Mouse (Mus musculus) layer of hippocampus, adult 8-10 months (tissue): ENCODE measurements around the gene Oit3. TPM values are rescaled to one million over a fixed set of nuclear protein-coding genes. Genes with fewer than 3 reads are reported as not detected.

ENCODE experiments used
- DNase-seq, 2 experiments: peaks; one replicate each; pipeline ENCODE4 v3.0.0; 2022; ENCODE audit warnings: low spot score in 2 of 2
- total RNA-seq, 4 experiments: library from RNA; stranded (reverse); gene quantifications; 2 replicates each; pipeline ENCODE4 v1.2.4; 2022

Oit3 gene
- under 1 TPM in 1 of 4 experiments, not detected in 3; 0.31 TPM for total RNA-seq

- DNase-seq, result no peak
These were observed at the start of gene Oit3 for GRCm38 (mm10) chr10:59441735-59442134. TSS of gene Oit3 (minus strand) at chr10:59441778.

- no peak for DNase-seq
These were observed 49.3 kb upstream of the Oit3 start for GRCm38 (mm10) chr10:59490920-59491319.

GRCm38 (mm10) chr10:59489411-59489810 lies 47.8 kb upstream of the Oit3 start:
- no peak for DNase-seq

DNA sequence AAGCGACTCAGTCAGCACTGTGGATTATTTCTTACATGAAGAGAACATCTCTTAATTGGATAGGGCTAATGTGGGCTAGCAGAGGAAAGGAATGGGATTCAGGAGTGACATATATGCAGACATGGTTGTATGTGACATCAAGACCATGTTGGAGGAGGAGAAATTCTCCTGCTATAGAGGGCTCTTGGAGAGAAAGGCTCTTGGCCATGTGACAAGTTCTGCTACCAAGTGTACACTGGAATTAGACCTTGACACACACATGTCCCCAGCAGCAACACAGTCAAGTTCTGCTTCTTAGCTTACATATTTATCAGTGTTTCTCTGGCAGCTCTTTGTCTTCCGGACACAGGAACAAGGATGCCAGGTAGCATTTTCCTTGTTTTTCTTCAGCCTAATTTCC lies 45.8 kb upstream of the Oit3 start:
- no peak for DNase-seq

DNA sequence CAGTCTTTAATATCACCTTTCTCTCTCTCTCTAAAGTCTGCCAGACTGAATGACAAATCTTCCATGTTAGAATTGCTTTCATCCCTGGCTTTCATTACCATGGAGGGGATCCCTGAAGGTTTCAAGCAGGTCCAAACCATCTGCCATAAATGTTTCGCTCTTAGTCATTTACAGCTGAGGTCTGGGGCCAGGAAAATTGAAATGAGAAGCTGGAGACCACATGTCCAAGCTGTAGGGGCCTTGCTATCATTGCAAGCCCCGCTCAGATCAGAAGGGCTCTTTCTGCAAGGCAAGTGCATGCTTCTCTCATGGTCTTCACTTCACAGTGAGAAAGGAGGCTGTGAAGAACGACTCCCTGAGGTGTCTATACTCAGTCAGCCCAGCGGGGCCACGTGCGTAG lies 42.7 kb upstream of the Oit3 start:
- DNase-seq, result no peak

DNA sequence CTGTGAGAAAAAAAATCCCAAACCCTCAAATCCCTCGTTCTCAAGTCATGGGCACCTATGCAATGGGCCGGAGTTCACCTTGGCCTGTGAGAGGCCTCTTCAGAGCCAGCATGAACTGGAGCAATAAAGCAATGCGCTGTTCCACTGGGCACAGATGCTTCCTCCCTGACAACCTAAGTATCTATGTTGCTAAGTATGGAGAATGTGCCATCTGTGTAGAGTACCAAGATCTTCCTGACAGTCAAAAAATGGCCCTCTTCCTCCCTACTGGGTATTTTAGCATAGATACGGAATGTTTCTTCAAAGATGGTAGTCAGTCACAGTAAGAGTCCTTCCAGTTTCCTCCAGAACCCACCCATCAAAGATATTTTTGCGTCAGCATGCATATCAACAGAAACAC lies 39.8 kb upstream of the Oit3 start:
- DNase-seq, result no peak

DNA sequence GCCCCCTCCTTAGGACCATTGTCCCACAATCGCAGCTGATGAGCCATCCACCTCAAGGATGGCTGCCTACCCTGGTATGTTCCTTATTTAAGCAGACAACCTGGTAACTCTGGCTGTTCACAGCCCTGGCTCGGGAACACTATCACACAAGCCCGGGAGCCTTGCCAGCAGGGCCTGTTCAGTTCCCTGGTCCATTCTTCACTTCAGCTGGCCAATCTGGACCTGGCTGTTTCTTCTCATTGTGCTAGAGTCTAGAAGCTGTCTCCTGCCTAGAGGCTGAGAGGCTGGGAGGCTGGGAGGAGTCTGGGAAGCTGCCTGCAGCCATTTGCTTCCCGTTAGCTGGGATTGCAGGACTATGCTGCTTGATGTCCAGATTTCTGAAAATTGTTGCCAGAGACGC lies 28.9 kb upstream of the Oit3 start:
- DNase-seq, result peak in 1 of 2 experiments; percentile 36

DNA sequence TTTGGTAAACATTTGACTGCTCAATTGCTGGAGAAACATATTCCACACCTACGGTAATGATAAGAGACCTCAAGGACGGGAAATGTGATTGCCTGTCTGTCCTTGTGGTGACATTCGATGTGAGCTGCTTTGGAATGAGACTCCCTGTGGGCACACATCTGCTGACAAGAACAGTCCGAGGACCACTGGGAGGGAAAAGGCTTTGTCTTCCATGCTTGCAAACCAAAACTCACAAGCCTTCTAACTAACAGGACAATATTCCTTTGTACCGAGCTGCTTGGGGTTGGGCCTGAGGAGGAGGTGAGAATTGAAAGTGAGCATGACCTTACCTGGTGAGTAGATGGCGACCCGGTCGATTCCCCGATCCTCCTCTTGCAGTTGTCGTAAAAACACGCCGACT lies 25.7 kb upstream of the Oit3 start:
- no peak for DNase-seq

- no peak for DNase-seq
These were observed 25.0 kb upstream of the Oit3 start for GRCm38 (mm10) chr10:59466626-59467025.

DNA sequence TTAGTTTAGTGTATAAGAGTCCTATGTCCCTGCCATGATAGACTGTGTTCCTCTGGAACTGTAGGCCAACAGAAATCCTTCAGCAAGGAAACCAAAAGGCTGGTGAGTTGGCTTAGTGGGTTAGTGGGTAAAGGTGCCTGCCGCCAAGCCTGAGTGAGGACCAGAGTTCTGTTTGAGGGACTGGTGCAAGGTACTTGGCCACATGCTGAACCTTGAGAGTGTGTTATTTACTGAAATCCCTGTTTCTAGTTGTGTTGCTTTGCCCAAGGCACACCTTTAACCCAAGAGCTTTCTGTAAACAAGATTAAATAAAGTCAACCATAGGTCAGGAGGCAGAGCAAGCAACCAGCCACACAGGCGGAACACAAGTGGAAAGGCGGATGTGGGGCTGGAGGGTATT lies 24.0 kb upstream of the Oit3 start:
- no peak for DNase-seq

GRCm38 (mm10) chr10:59462307-59462706 lies 20.7 kb upstream of the Oit3 start:
- DNase-seq, result no peak

- peak; percentile 29 to 48 for DNase-seq
These were observed 18.2 kb upstream of the Oit3 start for GRCm38 (mm10) chr10:59459767-59460166.

GRCm38 (mm10) chr10:59454631-59455030 lies 13.1 kb upstream of the Oit3 start:
- DNase-seq, result no peak

GRCm38 (mm10) chr10:59451839-59452238 lies 10.3 kb upstream of the Oit3 start:
- DNase-seq, result no peak

- no peak for DNase-seq
These were observed 6.0 kb upstream of the Oit3 start for GRCm38 (mm10) chr10:59447546-59447945.

DNA sequence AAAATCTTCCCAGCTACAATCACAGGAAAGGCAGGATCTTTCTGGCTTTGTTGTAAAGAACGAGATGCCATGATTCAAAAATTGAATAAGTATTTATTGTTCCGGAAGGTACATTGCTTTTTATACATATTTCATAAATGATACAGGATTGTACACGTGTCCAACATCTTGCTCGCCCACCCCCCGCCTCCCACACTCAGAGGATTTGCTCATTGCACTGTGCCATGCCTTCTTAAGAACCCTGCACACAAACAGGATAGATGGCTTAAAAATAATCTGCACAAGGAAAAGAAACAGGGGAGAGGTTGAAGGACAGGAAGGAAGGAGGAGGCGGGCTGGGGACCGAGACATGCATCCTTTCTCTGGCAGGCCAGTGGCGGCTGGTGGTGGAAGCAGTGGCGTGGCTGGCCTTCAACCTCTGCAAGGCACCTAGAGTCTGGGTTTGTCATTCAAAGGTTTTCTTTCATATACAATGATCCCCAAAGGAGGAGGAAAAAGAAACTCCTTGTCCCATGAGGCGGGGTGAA lies 5.4 kb upstream of the Oit3 start:
- DNase-seq, result no peak

GRCm38 (mm10) chr10:59444635-59445034 lies 3.1 kb upstream of the Oit3 start:
- DNase-seq, result no peak

GRCm38 (mm10) chr10:59444106-59444505 lies 2.5 kb upstream of the Oit3 start:
- DNase-seq, result no peak

DNA sequence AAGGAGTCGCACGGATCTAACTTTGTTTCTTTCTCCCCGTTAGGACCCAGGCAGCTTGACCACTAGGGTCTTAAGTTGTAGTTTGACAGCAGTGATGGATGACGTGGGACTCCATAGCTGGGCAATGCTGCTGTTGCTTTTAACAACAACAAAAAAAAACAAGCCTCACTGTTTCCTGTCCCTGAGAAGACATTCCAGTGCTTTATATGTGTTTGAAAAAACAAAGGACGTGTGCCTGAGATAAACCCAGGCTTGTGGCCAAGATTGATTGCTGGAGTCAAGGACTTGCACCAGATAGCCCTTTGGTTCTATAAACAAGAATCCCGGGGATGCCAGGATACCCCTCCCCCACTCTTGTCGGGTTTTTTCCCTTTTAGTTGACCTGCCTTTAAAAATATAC lies 1.6 kb upstream of the Oit3 start:
- no peak for DNase-seq

DNA sequence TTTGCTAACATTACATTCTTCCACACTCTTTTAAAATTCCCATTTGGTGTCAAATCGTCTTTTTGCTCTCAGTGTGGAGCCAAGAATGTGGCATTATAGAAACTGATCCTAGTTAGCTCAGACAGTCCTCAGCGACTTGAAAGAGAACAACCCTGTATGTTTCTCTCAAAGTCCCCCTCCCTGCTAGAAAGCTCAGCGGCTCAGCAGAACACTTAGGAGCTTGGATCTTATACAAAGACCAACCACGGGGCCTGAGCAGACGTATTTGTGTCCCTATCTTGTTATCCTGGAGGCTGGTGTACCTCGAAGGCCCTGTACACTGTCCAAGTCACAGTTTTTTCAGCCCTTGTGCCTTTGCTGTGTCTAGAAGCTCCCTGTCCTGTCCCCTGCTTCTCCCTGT lies 1.4 kb downstream of the Oit3 start:
- no peak for DNase-seq

DNA sequence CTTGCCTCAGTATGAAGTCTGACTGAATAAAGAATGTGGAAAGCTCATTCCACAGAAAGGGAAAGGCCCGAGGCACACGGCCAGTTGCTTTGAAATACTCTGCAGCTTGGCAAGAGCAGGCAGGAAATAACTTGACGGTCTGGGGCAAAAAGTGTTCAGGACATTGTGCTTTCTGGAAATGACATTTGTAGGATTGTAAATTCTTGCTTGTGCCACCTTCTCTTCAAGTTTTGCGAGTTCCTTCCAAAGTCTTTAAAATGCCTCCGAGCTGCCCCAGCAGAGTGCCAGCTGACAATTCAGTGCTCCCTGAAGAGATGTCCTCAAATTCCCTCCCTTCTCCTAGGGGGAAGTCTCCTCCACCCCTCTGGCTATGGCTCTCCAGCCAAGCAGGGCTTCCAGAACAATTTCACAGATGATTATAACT lies 2.1 kb downstream of the Oit3 start:
- DNase-seq, result no peak

DNA sequence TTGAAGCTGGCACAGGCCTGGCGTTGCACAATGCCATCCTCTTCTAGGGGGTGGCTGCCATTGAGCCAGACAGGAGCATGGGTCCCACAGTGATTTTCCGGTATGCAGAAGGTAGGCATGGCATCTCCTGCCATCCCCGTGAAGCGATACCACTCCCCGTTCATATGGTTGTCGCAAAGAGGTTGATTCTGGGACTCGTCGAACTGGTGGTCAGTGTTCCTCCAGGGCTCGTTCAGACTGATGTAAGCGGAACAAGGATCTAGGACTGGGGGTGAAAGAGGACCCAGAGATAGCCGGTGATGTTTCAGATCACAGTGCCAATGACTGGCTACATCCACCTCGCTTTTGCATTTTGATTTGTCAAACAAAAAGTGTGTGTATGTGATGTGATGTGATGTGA lies 2.9 kb downstream of the Oit3 start:
- DNase-seq, result no peak

GRCm38 (mm10) chr10:59435746-59436145 lies 5.8 kb downstream of the Oit3 start:
- no peak for DNase-seq

GRCm38 (mm10) chr10:59430701-59431218 lies 10.8 kb downstream of the Oit3 start:
- no peak for DNase-seq
